Mouse (Mus musculus) kidney, postnatal 14 days (tissue): Measurements from ENCODE around the gene Ankfy1.

ENCODE experiments used
- DNase-seq: peaks from one replicate; pipeline ENCODE4 v3.0.0; 2022; ENCODE audit warnings: mixed read lengths

Gene Ankfy1

DNA sequence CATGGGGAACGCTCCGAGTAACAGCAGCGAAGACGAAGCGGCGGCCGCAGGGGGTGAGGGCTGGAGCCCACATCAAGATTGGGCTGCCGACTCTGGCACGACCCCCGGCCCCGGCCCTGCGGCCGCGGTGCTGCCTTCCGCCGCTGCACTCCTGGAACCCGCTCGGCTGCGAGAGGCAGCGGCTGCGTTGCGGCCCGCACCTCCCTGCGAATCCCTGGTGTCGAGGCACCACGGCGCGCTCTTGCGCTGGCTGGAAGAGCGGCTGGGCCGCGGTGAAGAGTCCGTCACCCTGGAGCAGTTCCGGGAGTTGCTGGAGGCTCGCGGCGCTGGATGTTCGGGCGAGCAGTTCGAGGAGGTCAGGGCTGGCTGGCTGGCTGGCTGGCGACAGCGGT, 106.5 kb downstream of the Ankfy1 start:
- DNase-seq, result no peak

DNA sequence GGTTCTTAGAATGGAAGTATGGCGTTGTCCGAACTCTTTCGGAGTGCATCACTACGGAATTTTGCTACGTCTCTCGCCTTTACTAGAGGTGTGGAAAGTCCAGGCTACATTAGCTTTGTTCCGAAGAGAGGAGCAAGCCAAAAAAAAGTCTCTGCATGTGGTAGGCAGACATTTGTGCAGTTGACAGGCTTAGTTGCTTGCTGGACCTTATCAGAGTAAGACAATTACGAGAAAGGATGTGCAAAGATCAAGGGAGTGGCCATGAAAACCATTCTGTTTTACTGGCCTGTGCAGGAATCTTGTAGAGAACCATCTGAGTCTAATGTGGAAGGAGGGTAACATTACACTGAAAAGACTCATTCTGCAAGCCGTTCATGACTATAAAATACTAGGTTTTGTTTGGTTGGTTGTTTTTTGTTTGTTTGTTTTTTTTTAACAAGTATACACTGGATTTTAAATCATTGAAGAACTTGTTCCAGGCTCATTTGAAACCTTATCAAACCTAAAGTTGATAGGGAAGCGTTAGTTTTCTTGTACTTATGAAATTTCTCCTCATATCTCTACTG, 107.0 kb downstream of the Ankfy1 start:
- no peak for DNase-seq

DNA sequence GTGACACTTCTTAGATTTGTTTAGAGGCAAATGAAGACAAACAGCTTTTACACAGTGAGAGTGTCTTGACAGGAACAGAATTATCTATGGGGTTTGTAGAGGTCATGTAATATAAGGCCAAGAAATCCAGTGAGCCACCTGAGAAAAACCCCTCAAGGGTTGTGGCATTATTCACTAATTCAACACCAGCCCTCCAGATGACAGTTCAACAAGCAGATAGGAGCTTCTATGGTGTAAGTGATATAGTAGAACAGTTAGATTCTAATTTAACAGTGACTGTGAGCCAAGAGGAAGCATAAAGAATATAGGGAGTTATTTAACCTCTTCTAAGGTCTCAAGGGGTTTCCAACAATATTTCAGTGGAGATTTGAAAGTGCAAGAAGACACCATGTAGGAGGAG, 108.3 kb downstream of the Ankfy1 start:
- DNase-seq, result no peak

- DNase-seq, result no peak
Observed at GRCm38 (mm10) chr11:72801182-72801581, 111.4 kb downstream of the Ankfy1 start.

DNA sequence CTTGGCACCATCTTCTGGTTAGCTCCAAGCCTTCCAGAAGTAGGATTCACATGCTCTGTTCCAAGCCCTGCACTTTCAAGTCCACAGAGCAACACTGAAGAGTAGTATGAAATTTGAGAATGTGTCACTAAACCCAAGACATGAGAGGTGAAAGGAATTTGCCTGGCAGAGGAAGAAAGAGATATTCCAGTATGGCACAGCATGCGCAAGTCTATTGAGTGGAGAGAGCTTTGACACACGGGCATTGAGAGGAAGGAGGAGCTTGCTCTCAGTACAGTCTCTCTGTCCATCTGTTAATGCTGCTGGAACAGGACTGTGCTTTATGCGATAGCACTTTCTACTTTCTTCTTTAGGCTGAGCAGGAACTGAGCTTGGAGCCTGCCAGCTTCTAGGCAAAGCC, 113.2 kb downstream of the Ankfy1 start:
- DNase-seq, result no peak

DNA sequence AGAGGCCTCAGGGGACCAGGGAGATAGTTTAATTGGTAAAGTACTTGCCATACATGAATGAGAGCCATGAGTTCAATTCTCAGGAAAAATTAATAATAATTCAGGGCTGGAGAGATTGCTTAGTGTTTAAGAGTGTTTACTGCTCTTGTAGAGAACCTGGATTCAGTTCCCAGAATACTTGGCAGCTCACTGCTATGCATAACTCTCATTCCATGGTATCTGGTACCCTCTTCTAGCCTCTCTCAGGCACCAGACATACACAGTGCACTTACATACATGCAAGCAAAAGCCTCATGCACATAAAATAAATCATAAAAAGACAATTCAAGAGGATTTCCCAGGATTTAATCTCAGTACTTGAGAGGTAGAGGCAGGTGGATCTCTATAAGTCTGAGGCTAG, 114.8 kb downstream of the Ankfy1 start:
- no peak for DNase-seq

DNA sequence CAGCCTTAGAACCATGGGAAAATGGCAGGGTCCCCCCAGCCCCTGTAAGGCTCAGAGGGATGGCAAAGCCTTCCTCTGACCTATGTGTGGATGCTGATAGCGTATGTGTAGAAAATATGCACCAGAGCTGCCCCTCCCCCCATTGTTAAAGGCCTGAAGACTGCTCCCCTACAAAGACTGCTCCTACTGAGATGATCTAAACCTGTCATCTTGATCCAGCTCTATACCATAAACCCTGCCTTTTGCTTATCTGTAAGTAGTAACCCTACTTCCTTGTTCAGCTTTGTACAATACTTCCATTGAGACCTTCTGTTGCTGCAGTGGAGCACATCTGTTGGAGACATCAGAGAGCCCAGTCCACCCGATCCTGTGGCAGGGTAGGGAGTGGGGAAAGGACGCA, 115.4 kb downstream of the Ankfy1 start:
- DNase-seq, result no peak

- no peak for DNase-seq
Observed at GRCm38 (mm10) chr11:72806556-72806955, 116.8 kb downstream of the Ankfy1 start.

- DNase-seq, result no peak
Observed at GRCm38 (mm10) chr11:72807992-72808391, 118.2 kb downstream of the Ankfy1 start.

DNA sequence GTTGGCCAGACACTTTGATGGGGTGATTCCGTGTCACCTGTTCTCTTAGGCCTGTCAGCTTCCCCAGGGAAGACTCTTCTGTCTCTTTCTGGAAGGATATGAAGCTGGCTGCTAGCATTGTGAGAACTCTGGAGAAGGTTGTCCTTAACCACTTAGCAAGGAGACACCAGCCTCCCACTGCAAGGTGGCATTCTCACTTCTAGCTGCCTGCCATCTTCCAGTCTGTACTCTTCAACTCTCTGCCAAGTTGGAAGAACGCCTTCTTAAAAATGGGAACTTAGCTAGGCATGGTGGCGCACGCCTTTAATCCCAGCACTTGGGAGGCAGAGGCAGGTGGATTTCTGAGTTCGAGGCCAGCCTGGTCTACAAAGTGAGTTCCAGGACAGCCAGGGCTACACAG, 123.9 kb downstream of the Ankfy1 start:
- no peak for DNase-seq

DNA sequence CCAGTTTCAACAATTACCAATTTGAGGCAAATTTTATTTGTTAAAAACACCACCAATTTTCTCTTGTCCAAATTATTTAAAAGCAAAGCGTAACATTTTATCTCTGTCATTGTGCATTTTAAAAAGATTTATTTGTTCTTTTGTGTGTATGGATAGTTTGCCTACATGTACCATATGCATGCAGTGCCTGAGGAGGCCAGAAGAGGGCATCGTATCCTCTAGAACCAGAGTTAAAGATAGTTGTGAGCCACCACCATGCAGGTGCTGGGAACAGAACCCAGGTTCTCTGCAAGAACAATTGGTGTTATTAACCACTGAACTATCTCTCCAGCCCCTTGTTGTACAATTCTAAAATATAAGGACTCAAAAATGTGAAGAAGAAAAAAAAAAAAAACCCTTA, 124.4 kb downstream of the Ankfy1 start:
- DNase-seq, result no peak

GRCm38 (mm10) chr11:72816859-72817258, 127.1 kb downstream of the Ankfy1 start:
- DNase-seq, result no peak

DNA sequence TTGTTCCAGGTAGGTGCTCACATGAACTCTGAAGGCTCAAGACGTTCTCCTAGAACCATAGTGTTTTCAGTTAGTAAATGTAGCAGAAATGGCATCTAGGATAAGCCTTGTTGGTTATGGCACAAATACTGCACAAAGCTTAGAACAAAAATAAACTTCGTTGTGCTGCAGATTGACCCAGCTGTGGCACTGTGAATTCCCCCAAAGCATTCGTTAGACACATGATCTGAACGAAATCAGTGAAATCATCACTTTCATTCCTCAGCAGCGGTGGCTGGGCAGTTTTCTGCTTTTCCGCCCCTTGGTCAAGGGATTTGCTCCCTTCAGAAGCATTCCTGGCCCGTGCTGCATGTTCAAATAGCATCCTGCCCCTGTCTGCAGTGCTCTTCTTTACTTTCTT, 128.3 kb downstream of the Ankfy1 start:
- no peak for DNase-seq

DNA sequence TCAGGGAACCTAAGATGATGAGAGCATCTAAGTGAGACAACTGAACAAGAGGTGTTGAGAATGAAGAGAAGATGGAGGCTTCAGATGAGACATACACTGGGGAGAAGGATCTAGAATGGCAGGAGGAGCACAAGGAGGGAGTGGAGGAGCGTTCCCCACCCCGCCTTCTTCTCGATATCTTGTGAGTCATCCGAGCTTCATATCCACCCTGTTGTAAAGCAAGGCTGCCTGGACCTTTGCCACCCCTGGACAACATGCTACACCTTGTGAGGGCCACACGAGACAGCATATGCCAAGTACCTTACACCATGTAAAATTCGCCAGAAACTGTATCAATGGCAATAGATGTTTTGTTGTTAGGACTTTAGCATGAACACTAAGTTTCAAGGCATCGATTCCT, 131.2 kb downstream of the Ankfy1 start:
- no peak for DNase-seq
